Mouse (Mus musculus) large intestine, adult 2 months (tissue): ENCODE measurements around the gene Rack1. TPM values are rescaled to one million over a fixed set of nuclear protein-coding genes. Genes with fewer than 3 reads are reported as not detected.
"Not testable (repeated sequence)": the region's sequence is repeated elsewhere in the genome, so short reads cannot be mapped to it uniquely, and the experiment has no call there.

Source experiments
- DNase-seq: peaks from one replicate; pipeline ENCODE4 v3.0.0-alpha.2; 2012; ENCODE audit warnings: low read depth, low spot score
- WGBS: fragments of 180-500 bp; shearing (Covaris S2); methylation state at CpG from one replicate; pipeline ENCODE4 v1.1.7; 2018; 5-methylcytosine and 5-hydroxymethylcytosine counted together
- polyA plus RNA-seq: library from polyadenylated mRNA; depleted of rRNA; stranded (reverse); fragments of >200 nt; gene quantifications from 2 replicates; pipeline ENCODE4 v1.2.3, GENCODE M21; 2012

Rack1 gene
- polyA plus RNA-seq, 1 experiment: 2,324 TPM

GRCm38 (mm10) chr11:48816281-48816781 lies 16.2 kb downstream of the Rack1 start:
- WGBS: 3% methylated on average over 23 of the region's 23 CpGs
- DNase-seq: no peak

GRCm38 (mm10) chr11:48816800-48817665 lies 16.9 kb downstream of the Rack1 start, which contains the start of gene Trim41:
Gene Trim41, minus strand, starts transcription at chr11:48817353.
- under 1% methylated on average over 76 of the region's 77 CpGs for WGBS
- no peak for DNase-seq

GRCm38 (mm10) chr11:48817794-48818193 lies 17.7 kb downstream of the Rack1 start:
- WGBS: under 1% methylated on average over 9 of the region's 9 CpGs
- no peak for DNase-seq

GRCm38 (mm10) chr11:48818346-48818745 lies 18.2 kb downstream of the Rack1 start:
- peak; percentile 93 for DNase-seq
- WGBS: under 1% methylated on average over 16 of the region's 16 CpGs

- no peak for DNase-seq
- 76% methylated on average over 7 of the region's 7 CpGs for WGBS
These were observed 19.6 kb downstream of the Rack1 start for GRCm38 (mm10) chr11:48819614-48820307.

- no peak for DNase-seq
These were observed 20.2 kb downstream of the Rack1 start for GRCm38 (mm10) chr11:48820308-48820674.

- not testable (repeated sequence) for DNase-seq
- WGBS: 89% methylated on average over 14 of the region's 14 CpGs
These were observed 21.2 kb downstream of the Rack1 start for GRCm38 (mm10) chr11:48821299-48821698.

GRCm38 (mm10) chr11:48822768-48823512 lies 22.8 kb downstream of the Rack1 start:
- no peak for DNase-seq
- 46% methylated on average over 14 of the region's 14 CpGs for WGBS

GRCm38 (mm10) chr11:48823536-48823972 lies 23.4 kb downstream of the Rack1 start:
- DNase-seq: no peak
- 3% methylated on average over 15 of the region's 15 CpGs for WGBS

GRCm38 (mm10) chr11:48824311-48824830 lies 24.2 kb downstream of the Rack1 start:
- 30% methylated on average over 22 of the region's 22 CpGs for WGBS
- DNase-seq: no peak

GRCm38 (mm10) chr11:48825979-48826751 lies 26.0 kb downstream of the Rack1 start, which contains the start of the genes Trim7 and Gm12184:
Gene Trim7, plus strand, starts transcription at chr11:48826140.
Gene Gm12184, minus strand, starts transcription at chr11:48826655.
- DNase-seq: not testable (repeated sequence)
- under 1% methylated on average over 65 of the region's 92 CpGs for WGBS

GRCm38 (mm10) chr11:48826752-48827096 lies 26.6 kb downstream of the Rack1 start:
- WGBS: 6% methylated on average over 6 of the region's 6 CpGs
- no peak for DNase-seq

- DNase-seq: no peak
- 86% methylated on average over 6 of the region's 6 CpGs for WGBS
These were observed 27.8 kb downstream of the Rack1 start for GRCm38 (mm10) chr11:48827926-48828325.

- 62% methylated on average over 2 of the region's 2 CpGs for WGBS
- no peak for DNase-seq
These were observed 30.1 kb downstream of the Rack1 start for GRCm38 (mm10) chr11:48830279-48830678.

- WGBS: 74% methylated on average over 2 of the region's 2 CpGs
- no peak for DNase-seq
These were observed 31.1 kb downstream of the Rack1 start for GRCm38 (mm10) chr11:48831273-48831672.

- no peak for DNase-seq
- 31% methylated on average over 9 of the region's 9 CpGs for WGBS
These were observed 33.1 kb downstream of the Rack1 start for GRCm38 (mm10) chr11:48833078-48833730.

GRCm38 (mm10) chr11:48833731-48834639 lies 33.9 kb downstream of the Rack1 start:
- under 1% methylated on average over 30 of the region's 30 CpGs for WGBS
- no peak for DNase-seq
